Mouse (Mus musculus) cerebellum, adult 2 months (tissue): Measurements from ENCODE around the gene Pou4f1. TPM values are rescaled to one million over a fixed set of nuclear protein-coding genes. Genes with fewer than 3 reads are reported as not detected.

Experiments used
- DNase-seq, 2 experiments: peaks; one replicate each; pipeline ENCODE4 v3.0.0; 2021
- H3K27ac ChIP-seq: fragments of 200-500 bp; 2 replicates; pipeline ENCODE4 v1.5.1; 2012; ENCODE audit warnings: low read length, control low read depth, inconsistent platforms; ENCODE audit not compliant: insufficient read depth
- H3K27me3 ChIP-seq: fragments of 200-500 bp; 2 replicates; pipeline ENCODE4 v1.6.1; 2012; ENCODE audit warnings: inconsistent platforms, mild to moderate bottlenecking, low read length, moderate library complexity; ENCODE audit not compliant: control insufficient read depth, insufficient read depth
- H3K4me1 ChIP-seq: fragments of 200-500 bp; 2 replicates; pipeline ENCODE4 v1.6.1; 2011; ENCODE audit warnings: low read length; ENCODE audit not compliant: control insufficient read depth, insufficient read depth
- H3K4me3 ChIP-seq: fragments of 200-500 bp; replicated peaks from 2 replicates; pipeline ENCODE3; 2011; ENCODE audit warnings: mild to moderate bottlenecking, low read depth, low read length, control low read depth; ENCODE audit not compliant: insufficient read depth
- CTCF ChIP-seq: fragments of 200-500 bp; IDR thresholded peaks from 2 replicates; pipeline ENCODE4 v1.5.1; 2011; ENCODE audit warnings: low read depth, mild to moderate bottlenecking, control low read depth, low read length, moderate library complexity, borderline replicate concordance; ENCODE audit not compliant: insufficient read depth
- POLR2A ChIP-seq: fragments of 200-500 bp; IDR thresholded peaks from 2 replicates; pipeline ENCODE4 v1.6.1; 2011; ENCODE audit warnings: low read length, control low read depth, borderline replicate concordance; ENCODE audit not compliant: insufficient read depth
- WGBS: fragments of 180-500 bp; shearing (Covaris S2); methylation state at CpG from one replicate; pipeline ENCODE4 v1.1.7; 2018; 5-methylcytosine and 5-hydroxymethylcytosine counted together
- polyA plus RNA-seq: library from polyadenylated mRNA; depleted of rRNA; stranded (reverse); fragments of >200 nt; gene quantifications from 2 replicates; pipeline ENCODE4 v1.2.3, GENCODE M21; 2012

Gene Pou4f1
- polyA plus RNA-seq, 1 experiment = 0.61 TPM

DNA sequence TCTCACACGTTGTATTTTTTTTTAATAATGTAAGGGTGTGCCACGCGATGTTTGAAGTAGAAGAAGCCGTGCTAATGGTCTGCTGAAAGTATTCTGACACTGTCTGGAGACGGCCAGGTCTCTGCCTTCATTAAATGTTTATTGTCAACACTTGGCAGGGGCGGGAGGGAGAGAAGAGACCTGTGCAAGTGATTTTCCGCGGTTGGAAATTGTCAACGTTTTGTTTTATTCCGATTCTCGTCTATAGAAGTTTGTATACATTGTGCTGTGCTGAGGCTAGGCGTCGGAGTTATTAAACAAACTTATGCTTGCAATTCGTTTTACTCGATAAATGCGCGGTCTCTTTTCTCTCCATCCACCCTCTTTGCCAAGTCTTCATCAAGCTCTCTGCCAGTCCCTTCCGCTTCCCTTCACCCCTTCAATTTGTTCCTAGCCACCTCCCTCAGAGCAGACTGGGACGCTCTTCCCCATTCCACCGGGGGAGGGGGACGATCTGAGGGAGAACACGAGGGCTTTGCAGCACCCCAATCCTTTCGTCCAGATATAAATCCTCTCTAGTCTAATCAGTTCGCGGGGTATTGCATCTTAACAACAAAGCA, 8.2 kb downstream of the Pou4f1 start:
- 1% methylated on average over 25 of the region's 25 CpGs for WGBS
- peaks cover 24% of the 10 kb centered on the region; the same call in 1 of the 2 replicates for H3K27me3 ChIP-seq
- no peaks in the 10 kb centered on the region for H3K4me1 ChIP-seq
- H3K4me3 ChIP-seq = no peak overlapping the region
- no peak for TF ChIP-seq POLR2A
- TF ChIP-seq CTCF = no peak
- no peak overlapping the region for H3K27ac ChIP-seq
- no peak for DNase-seq

DNA sequence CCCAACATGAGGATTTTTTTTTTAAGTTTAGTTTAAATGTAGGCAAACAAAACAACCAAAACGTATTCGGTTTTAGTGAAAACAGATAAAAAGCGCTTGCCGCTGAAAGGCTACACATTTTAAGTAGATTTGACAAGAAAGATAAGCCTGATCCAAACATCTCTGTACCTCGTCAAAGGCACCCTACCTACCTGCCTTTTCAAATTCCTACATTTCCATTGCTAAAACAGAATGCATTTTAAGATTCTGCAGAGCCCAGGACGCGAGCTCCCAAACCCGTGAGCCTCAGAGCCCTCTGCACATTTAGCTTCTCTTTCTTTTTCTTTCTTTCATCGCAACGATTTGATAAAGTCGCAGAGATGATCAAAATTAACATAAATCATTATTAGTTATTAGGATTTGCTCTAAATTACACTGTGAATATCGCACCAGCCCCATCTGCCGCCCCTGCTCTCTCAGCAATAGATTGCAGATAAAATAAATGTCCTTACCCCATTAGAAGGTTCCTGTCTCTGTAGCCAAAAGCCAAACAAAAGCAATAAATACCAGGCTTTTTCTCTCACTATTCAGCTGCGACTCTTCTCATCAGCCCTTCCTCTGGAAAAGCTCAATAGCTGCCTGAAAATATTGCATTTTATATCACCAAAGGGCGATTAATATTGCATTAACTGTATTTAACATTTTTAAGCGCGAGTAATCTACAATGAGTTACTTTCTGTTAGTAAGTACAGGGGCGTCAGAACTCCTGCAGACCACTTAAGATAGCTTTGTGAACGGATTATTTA, 8.9 kb downstream of the Pou4f1 start:
- Histone ChIP-seq H3K4me3 (no peak overlapping the region), H3K27ac (no peak overlapping the region), H3K27me3 (peaks cover 24% of the 10 kb centered on the region; the same call in 1 of the 2 replicates), H3K4me1 (no peaks in the 10 kb centered on the region)
- 6% methylated on average over 19 of the region's 19 CpGs for WGBS
- no peak for DNase-seq
- TF ChIP-seq CTCF (no peak), POLR2A (no peak)

DNA sequence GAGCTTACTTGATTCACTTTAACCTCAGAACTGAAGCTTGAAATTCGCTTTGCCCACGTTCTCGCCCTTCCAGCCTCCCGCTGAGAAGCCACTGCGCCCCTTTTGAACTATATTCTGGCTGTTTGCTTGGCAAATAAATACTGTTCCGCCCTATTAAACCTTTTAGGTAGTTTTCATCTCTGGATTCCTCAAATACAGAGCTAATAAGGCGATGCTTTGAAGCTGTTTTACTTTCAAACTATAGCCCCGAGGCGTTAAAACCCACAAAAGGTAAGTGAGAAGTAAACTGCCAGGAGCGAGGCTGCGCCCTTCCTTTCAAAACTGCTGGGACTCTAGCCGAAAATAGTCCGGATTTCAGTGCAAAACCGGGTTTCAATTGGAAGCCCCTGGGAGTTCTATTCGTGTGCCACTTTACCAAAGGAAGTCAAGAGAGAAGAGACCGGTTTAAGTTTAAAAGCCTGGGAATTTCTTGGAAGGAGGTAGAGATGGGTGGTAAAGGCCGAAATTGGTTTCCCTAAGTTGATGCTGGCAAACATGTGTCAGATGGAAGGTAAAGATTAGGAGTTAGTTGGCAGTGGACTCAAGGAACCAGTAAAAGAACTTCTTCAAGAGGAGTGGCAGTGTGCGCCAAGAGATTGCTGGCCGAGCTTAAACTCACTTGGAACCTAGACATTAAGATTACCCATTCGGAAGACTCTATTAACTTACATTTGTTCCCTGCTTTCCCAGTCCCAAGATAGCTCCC, 9.7 kb downstream of the Pou4f1 start:
- Histone ChIP-seq H3K4me3 (no peak overlapping the region), H3K27me3 (peaks cover 17% of the 10 kb centered on the region; the same call in 1 of the 2 replicates), H3K4me1 (no peaks in the 10 kb centered on the region), H3K27ac (no peak overlapping the region)
- WGBS = 4% methylated on average over 20 of the region's 20 CpGs
- DNase-seq = no peak
- TF ChIP-seq POLR2A (no peak), CTCF (no peak)

DNA sequence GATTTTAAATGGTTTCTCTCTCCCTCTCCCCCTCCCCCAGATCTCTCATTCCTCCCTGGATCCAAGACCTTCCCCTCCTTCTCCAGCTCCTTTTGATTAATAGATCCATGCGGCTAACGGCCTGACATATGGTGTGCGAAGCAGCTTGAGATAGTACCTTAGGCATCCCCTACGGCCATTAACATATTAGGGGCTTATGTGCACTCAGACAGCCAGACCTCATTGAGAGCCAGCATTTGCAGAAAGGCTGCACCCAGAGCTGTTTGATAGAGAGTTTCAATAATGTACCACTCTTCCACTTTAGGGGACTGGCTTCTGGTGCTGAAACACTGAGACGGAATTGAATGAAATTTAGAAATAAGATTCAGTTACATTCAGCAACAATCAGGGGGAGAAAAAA, 10.8 kb downstream of the Pou4f1 start:
- TF ChIP-seq CTCF (no peak), POLR2A (no peak)
- WGBS = 5% methylated on average over 5 of the region's 5 CpGs
- Histone ChIP-seq H3K4me3 (no peak overlapping the region), H3K27ac (no peak overlapping the region), H3K4me1 (no peaks in the 10 kb centered on the region), H3K27me3 (peaks cover 16% of the 10 kb centered on the region; the same call in 1 of the 2 replicates)
- DNase-seq = no peak

DNA sequence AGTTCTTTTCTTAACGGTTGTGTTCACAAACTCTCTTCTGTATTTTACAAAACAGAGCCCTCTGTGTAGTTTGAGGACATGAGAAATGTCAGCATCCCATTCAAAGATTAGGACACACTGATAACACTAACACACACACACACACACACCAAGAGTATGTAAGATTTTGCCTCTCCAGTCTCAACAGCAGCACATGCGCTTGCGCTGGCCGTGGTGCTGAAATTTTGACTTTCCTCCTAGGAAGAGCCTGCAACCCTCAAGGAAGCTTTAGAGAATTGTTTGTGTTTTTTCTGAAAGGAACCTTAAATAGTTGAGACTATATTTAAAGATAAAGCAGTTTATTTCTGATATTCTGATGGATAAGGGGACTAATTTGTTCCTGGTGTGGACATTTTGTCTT, 14.0 kb downstream of the Pou4f1 start:
- H3K27ac ChIP-seq = no peak overlapping the region
- 30% methylated on average over 4 of the region's 4 CpGs for WGBS
- no peaks in the 10 kb centered on the region for H3K4me1 ChIP-seq
- H3K27me3 ChIP-seq = peaks cover 5% of the 10 kb centered on the region; the same call in 1 of the 2 replicates
- no peak overlapping the region for H3K4me3 ChIP-seq
- DNase-seq = no peak
- TF ChIP-seq CTCF = no peak
- no peak for TF ChIP-seq POLR2A

DNA sequence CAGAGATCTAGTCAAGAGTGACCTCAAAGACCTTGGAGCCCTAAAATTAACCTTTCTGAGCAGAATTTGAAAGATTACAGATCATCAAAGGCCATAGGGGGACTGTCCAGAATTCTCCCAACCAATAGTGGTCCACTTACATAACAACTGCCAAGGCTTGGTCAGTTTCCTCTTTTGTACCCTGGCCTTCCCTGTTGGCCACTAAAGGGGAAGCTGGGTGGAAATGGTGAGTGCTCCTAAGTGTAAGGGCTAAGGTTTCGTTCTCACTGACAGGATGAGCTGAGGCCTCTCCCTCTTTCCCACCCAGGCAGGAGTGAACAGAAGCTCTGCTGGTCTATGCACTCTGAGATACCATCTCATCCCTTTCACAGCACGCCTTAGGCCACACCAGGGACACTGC, 33.5 kb downstream of the Pou4f1 start:
- no peak for TF ChIP-seq CTCF
- no peak for TF ChIP-seq POLR2A
- no peaks in the 10 kb centered on the region for H3K4me1 ChIP-seq
- DNase-seq = no peak
- H3K27ac ChIP-seq = no peak overlapping the region
- no peaks in the 10 kb centered on the region for H3K27me3 ChIP-seq
- no peak overlapping the region for H3K4me3 ChIP-seq
- 73% methylated on average over 2 of the region's 2 CpGs for WGBS

DNA sequence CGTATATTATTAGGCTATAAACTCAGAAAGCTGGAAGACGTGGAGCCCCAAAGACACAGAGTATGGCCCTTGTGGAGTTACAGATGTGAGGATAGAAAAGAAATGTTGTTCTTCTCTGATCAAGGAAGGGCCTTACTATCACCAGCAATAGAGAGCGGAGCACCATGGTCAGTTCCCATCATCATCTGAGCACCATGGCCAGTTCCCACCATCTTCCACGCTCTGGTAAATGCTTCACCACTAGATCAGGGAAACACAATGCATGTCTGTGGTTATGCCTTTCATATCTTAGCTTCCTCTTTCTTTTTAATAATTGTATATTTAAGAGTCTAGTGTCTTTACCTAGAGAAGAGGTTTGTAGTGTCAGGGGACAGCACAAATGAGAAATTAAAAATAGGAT, 37.0 kb downstream of the Pou4f1 start:
- no peaks in the 10 kb centered on the region; the same call in 1 of the 2 replicates for H3K27me3 ChIP-seq
- WGBS = 90% methylated on average over 4 of the region's 4 CpGs

More for the DNA sequence above, 37.0 kb downstream of the Pou4f1 start:
- H3K4me1 ChIP-seq = no peaks in the 10 kb centered on the region
- H3K4me3 ChIP-seq = no peak overlapping the region
- TF ChIP-seq POLR2A = no peak
- no peak for TF ChIP-seq CTCF
- DNase-seq = no peak
- H3K27ac ChIP-seq = no peak overlapping the region
